Mouse (Mus musculus): ENCODE measurements around the gene Tbc1d22a. TPM values are rescaled to one million over a fixed set of nuclear protein-coding genes. Genes with fewer than 3 reads are reported as not detected.

The Tbc1d22a gene
- total and polyA plus RNA-seq, 2 experiments from 2014 or later = 13.9 to 19.8 TPM

GRCm38 (mm10) chr15:86491434-86492099, 277.3 kb downstream of the Tbc1d22a start:
- no peak for TF ChIP-seq CTCF (IDR thresholded peaks at IDR 0.05)
- H3K4me3 ChIP-seq (ENCODE audit: low read depth, low read length) = no peak overlapping the region

GRCm38 (mm10) chr15:86492636-86493035, 278.4 kb downstream of the Tbc1d22a start:
- H3K36me3 ChIP-seq (ENCODE audit: insufficient read depth, low read length) = no peaks in the 10 kb centered on the region
- H3K27me3 ChIP-seq (ENCODE audit: insufficient read depth, low read length) = no peaks in the 10 kb centered on the region
- ATAC-seq (ENCODE audit: low FRiP score) (no peak), DNase-seq (ENCODE audit: low spot score) (no peak)
- no peak overlapping the region for H3K4me3 ChIP-seq (ENCODE audit: low read depth, low read length)
- 80% methylated on average over 5 of the region's 5 CpGs for WGBS
- TF ChIP-seq CTCF (IDR thresholded peaks at IDR 0.05) = no peak
- H3K27ac ChIP-seq (ENCODE audit: low read depth, low read length) = no peak overlapping the region
- no peak overlapping the region for H3K9ac ChIP-seq (replicated peaks; ENCODE audit: low read length, poor library complexity, severe bottlenecking)
- no peaks in the 10 kb centered on the region for H3K4me1 ChIP-seq (ENCODE audit: insufficient read depth, low read length)
- H3K9me3 ChIP-seq (ENCODE audit: low read length) = no peaks in the 10 kb centered on the region
- no peak overlapping the region for H3K4me2 ChIP-seq (ENCODE audit: low read depth, low read length, poor library complexity, severe bottlenecking)

More at GRCm38 (mm10) chr15:86491434-86492099, 277.3 kb downstream of the Tbc1d22a start:
- Histone ChIP-seq H3K36me3 (ENCODE audit: insufficient read depth, low read length) (no peaks in the 10 kb centered on the region), H3K4me1 (ENCODE audit: insufficient read depth, low read length) (peaks cover 4% of the 10 kb centered on the region; the same call in 1 of the 2 replicates), H3K4me2 (ENCODE audit: low read depth, low read length, poor library complexity, severe bottlenecking) (no peak overlapping the region), H3K27me3 (ENCODE audit: insufficient read depth, low read length) (no peaks in the 10 kb centered on the region), H3K27ac (ENCODE audit: low read depth, low read length) (no peak overlapping the region), H3K9ac (replicated peaks; ENCODE audit: low read length, poor library complexity, severe bottlenecking) (no peak overlapping the region), H3K9me3 (ENCODE audit: low read length) (no peaks in the 10 kb centered on the region)
- WGBS = 93% methylated on average over 12 of the region's 12 CpGs
- ATAC-seq (ENCODE audit: low FRiP score) (no peak), DNase-seq (ENCODE audit: low spot score) (no peak)

GRCm38 (mm10) chr15:86496209-86496608, 281.9 kb downstream of the Tbc1d22a start:
- no peak overlapping the region for H3K27ac ChIP-seq (ENCODE audit: low read depth, low read length)
- no peaks in the 10 kb centered on the region for H3K4me1 ChIP-seq (ENCODE audit: insufficient read depth, low read length)
- no peaks in the 10 kb centered on the region for H3K9me3 ChIP-seq (ENCODE audit: low read length)
- no peak overlapping the region for H3K4me3 ChIP-seq (ENCODE audit: low read depth, low read length)
- no peak overlapping the region for H3K4me2 ChIP-seq (ENCODE audit: low read depth, low read length, poor library complexity, severe bottlenecking)
- ATAC-seq (ENCODE audit: low FRiP score) (no peak), DNase-seq (ENCODE audit: low spot score) (no peak)
- no peak overlapping the region for H3K9ac ChIP-seq (replicated peaks; ENCODE audit: low read length, poor library complexity, severe bottlenecking)
- 91% methylated on average over 4 of the region's 4 CpGs for WGBS
- H3K27me3 ChIP-seq (ENCODE audit: insufficient read depth, low read length) = no peaks in the 10 kb centered on the region
- no peak for TF ChIP-seq CTCF (IDR thresholded peaks at IDR 0.05)
- H3K36me3 ChIP-seq (ENCODE audit: insufficient read depth, low read length) = no peaks in the 10 kb centered on the region

- DNase-seq (ENCODE audit: low spot score) (no peak), ATAC-seq (ENCODE audit: low FRiP score) (no peak)
- 87% methylated on average over 7 of the region's 7 CpGs for WGBS
Measured at GRCm38 (mm10) chr15:86496646-86497045, 282.4 kb downstream of the Tbc1d22a start.

GRCm38 (mm10) chr15:86500536-86500935, 286.3 kb downstream of the Tbc1d22a start:
- Histone ChIP-seq H3K36me3 (ENCODE audit: insufficient read depth, low read length) (no peaks in the 10 kb centered on the region), H3K9ac (replicated peaks; ENCODE audit: low read length, poor library complexity, severe bottlenecking) (no peak overlapping the region), H3K4me3 (ENCODE audit: low read depth, low read length) (no peak overlapping the region), H3K9me3 (ENCODE audit: low read length) (no peaks in the 10 kb centered on the region), H3K4me1 (ENCODE audit: insufficient read depth, low read length) (peaks cover 2% of the 10 kb centered on the region; the same call in 1 of the 2 replicates), H3K4me2 (ENCODE audit: low read depth, low read length, poor library complexity, severe bottlenecking) (no peak overlapping the region), H3K27me3 (ENCODE audit: insufficient read depth, low read length) (no peaks in the 10 kb centered on the region), H3K27ac (ENCODE audit: low read depth, low read length) (no peak overlapping the region)
- ATAC-seq (ENCODE audit: low FRiP score) (no peak), DNase-seq (ENCODE audit: low spot score) (no peak)
- TF ChIP-seq CTCF (IDR thresholded peaks at IDR 0.05) = no peak

More at GRCm38 (mm10) chr15:86496646-86497045, 282.4 kb downstream of the Tbc1d22a start:
- Histone ChIP-seq H3K4me1 (ENCODE audit: insufficient read depth, low read length) (no peaks in the 10 kb centered on the region), H3K27ac (ENCODE audit: low read depth, low read length) (no peak overlapping the region), H3K9me3 (ENCODE audit: low read length) (no peaks in the 10 kb centered on the region), H3K4me2 (ENCODE audit: low read depth, low read length, poor library complexity, severe bottlenecking) (no peak overlapping the region), H3K4me3 (ENCODE audit: low read depth, low read length) (no peak overlapping the region), H3K36me3 (ENCODE audit: insufficient read depth, low read length) (no peaks in the 10 kb centered on the region), H3K27me3 (ENCODE audit: insufficient read depth, low read length) (no peaks in the 10 kb centered on the region), H3K9ac (replicated peaks; ENCODE audit: low read length, poor library complexity, severe bottlenecking) (no peak overlapping the region)
- TF ChIP-seq CTCF (IDR thresholded peaks at IDR 0.05) = no peak

GRCm38 (mm10) chr15:86503413-86503812, 289.2 kb downstream of the Tbc1d22a start:
- Histone ChIP-seq H3K36me3 (ENCODE audit: insufficient read depth, low read length) (no peaks in the 10 kb centered on the region), H3K9ac (replicated peaks; ENCODE audit: low read length, poor library complexity, severe bottlenecking) (no peak overlapping the region), H3K27me3 (ENCODE audit: insufficient read depth, low read length) (no peaks in the 10 kb centered on the region), H3K27ac (ENCODE audit: low read depth, low read length) (no peak overlapping the region), H3K4me1 (ENCODE audit: insufficient read depth, low read length) (peaks cover 4% of the 10 kb centered on the region), H3K4me2 (ENCODE audit: low read depth, low read length, poor library complexity, severe bottlenecking) (no peak overlapping the region), H3K4me3 (ENCODE audit: low read depth, low read length) (no peak overlapping the region), H3K9me3 (ENCODE audit: low read length) (no peaks in the 10 kb centered on the region)
- no peak for DNase-seq (ENCODE audit: low spot score)
- no peak for ATAC-seq (ENCODE audit: low FRiP score)
- TF ChIP-seq CTCF (IDR thresholded peaks at IDR 0.05) = no peak
- WGBS = 75% methylated on average over 10 of the region's 10 CpGs
